Mouse (Mus musculus): ENCODE data around the gene Mrpl50. TPM values are rescaled to one million over a fixed set of nuclear protein-coding genes. Genes with fewer than 3 reads are reported as not detected.

Mrpl50 gene
- 79.6 and 86.6 TPM in 2 replicates for polyA plus RNA-seq (2016; fragmentation: Nextera tagmentation; extraction: Ambion mirVana)

DNA sequence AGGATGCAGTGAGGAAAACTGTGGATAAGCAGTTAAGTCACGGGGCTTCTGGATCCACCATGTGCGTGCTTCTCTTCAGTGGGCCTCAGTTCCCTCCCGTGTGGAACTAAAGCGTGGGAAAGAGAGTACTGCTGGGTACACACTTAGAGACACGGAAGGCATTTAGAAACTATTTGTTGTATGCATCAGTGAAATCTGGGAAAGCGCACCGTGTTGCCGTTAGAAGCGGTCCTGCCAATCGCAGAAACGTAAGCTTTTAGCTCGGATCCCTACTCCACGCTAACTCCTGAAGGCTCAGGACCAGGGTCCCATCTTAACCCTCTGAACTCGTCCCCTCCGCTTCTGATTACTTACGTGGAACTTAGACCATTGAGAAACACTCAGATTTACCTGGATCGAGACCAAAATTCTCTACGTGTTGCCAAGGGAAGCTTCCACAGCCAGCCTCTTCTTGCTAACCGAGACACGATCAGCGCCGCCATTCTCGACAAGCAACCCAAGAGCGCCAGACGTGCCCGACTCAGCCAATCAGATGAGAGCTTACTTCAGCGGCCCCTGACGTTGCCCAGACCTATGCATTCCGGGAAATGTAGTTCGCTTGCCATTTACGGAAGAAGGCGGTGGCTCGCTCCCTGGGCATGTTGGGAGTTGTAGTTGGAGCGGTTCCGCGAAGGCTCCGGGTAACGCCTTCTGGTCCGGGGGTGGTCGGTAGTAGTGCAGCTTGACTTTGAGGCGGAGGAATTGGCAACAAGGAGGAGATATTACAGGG is at the start of gene Mrpl50, which contains the start of gene Zfp189:
Gene Mrpl50, minus strand, starts transcription at position 522 of the 769 bp plus-strand sequence.
Gene Zfp189, plus strand, starts transcription at position 605 of the 769 bp plus-strand sequence.
- under 1% methylated on average over 41 of the region's 41 CpGs for WGBS
- H3K4me3 ChIP-seq = peak within 1 kb of the TSS; percentile 75
- DNase-seq (ENCODE audit: low spot score) = peak; percentile 87
- H3K4me1 ChIP-seq = peaks cover 17% of the 10 kb centered on the region
- peak within 1 kb of the TSS; percentile 91 for H3K27ac ChIP-seq
- H3K9me3 ChIP-seq (replicated peaks) = no peaks in the 10 kb centered on the region
- H3K27me3 ChIP-seq (ENCODE audit: low read depth, poor library complexity, severe bottlenecking) = no peaks in the 10 kb centered on the region
- peaks cover 45% of the 10 kb centered on the region for H3K36me3 ChIP-seq

DNA sequence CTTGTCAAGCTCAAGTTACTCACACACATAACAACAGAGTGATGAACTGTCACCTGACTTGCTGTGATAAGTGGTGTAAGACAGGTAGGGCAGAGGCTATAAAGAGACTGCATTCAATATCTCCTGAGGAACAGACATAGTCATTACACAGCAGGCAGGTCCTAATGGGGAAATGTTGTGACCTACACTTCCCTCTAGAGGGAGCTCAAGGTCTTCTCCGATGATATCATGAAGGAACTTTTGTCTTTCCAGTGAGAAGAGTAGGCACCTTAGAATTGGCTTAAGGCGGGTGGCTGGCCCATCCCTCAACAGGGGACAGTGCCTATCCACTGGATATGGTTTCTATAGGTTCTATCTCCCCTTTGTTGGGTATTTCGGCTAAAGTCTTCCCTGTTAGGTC is 46.7 kb upstream of the Mrpl50 start:
- no peaks in the 10 kb centered on the region for H3K9me3 ChIP-seq (replicated peaks)
- H3K27ac ChIP-seq = no peak overlapping the region
- peak; percentile 32 for DNase-seq (ENCODE audit: low spot score)
- H3K4me1 ChIP-seq = no peaks in the 10 kb centered on the region
- H3K36me3 ChIP-seq = no peaks in the 10 kb centered on the region
- H3K27me3 ChIP-seq (ENCODE audit: low read depth, poor library complexity, severe bottlenecking) = no peaks in the 10 kb centered on the region
- WGBS = 30% methylated on average over 3 of the region's 3 CpGs
- H3K4me3 ChIP-seq = no peak overlapping the region

DNA sequence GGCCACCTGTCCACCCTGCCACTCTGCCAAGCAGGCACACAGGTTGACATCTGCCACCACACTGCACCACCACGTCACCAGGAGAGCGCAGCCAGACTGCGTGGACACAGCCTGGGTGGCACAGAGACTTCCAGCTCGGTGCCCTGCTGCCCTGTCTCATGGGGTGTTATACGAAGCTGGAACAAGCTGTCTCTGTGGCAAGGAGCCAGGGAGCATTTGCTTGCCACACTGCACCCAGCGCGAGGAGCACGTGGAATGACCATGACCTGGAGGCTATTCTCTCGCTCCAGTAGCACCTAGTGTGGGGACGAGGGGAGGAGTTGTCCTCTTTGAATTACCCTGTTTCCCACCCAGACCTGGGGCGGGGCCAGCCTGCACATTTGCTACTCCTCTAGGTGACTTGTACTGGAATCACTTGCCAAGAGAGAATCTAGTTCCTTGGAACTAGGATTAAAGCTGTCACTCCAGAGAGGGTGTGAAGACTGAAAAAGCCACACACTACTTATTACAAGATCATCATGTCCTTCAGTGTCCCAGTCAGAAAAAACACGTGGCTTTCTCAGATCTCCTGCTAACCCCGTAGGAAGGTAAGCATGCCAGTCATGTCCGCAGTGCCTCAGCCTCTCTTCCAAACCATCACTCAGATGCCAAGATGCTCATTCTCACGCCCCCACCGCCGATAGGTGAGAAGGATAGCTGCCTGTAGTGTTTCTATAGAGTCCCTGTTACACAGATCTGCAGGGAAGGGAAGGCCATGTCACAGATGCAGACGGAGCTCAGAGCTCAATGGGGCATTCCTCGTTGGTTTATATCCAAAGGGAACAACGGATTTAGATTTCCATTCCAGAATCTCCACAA is 39.3 kb upstream of the Mrpl50 start:
- H3K27me3 ChIP-seq (ENCODE audit: low read depth, poor library complexity, severe bottlenecking) = no peaks in the 10 kb centered on the region
- WGBS = 72% methylated on average over 20 of the region's 20 CpGs
- no peaks in the 10 kb centered on the region for H3K4me1 ChIP-seq

DNA sequence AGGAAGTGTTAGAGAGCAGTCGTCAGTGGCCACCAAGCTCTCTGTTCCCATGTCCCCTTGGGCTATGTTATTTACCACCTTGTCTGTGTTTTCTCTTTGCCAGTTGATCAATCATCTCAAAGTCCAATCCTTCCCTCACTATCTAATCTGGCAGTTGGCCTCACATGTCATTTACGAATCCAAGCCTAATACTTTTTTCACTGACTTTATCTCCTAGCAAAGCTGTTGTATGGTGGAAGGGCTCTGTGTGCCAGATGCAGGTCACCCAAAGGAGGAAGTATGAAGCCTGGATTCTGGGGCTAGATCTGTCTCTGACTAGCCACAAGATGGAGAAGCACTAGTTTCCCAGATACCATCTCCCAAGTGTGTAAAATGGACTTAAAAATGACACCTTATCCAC is 37.3 kb upstream of the Mrpl50 start:
- no peak for DNase-seq (ENCODE audit: low spot score)
- no peak overlapping the region for H3K27ac ChIP-seq
- H3K36me3 ChIP-seq = no peaks in the 10 kb centered on the region
- H3K27me3 ChIP-seq (ENCODE audit: low read depth, poor library complexity, severe bottlenecking) = no peaks in the 10 kb centered on the region
- no peaks in the 10 kb centered on the region for H3K4me1 ChIP-seq
- no peaks in the 10 kb centered on the region for H3K9me3 ChIP-seq (replicated peaks)
- H3K4me3 ChIP-seq = no peak overlapping the region
- 65% methylated on average over 2 of the region's 2 CpGs for WGBS

More for the DNA sequence above, 39.3 kb upstream of the Mrpl50 start:
- DNase-seq (ENCODE audit: low spot score) = no peak
- Histone ChIP-seq H3K27ac (no peak overlapping the region), H3K36me3 (no peaks in the 10 kb centered on the region), H3K9me3 (replicated peaks) (no peaks in the 10 kb centered on the region), H3K4me3 (no peak overlapping the region)

DNA sequence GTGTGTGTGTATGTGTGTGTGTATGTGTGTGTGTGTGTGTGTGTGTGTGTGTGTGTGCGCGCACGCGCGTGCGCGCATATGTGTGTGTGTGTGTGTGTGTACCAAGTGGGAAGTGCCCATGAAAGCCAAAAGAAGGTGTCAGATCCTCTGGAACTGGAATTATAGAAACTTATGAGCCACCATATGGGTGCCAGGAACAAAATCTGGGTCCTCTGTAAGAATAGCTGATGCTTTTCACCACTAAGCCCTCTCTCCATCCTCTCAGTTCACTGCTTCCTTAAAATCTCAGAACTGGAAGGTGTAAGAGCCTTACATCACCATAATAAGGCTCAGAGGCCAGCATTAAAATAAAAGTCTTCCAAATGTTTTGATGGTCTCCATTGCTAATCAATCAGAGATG is 36.5 kb upstream of the Mrpl50 start:
- H3K9me3 ChIP-seq (replicated peaks) = no peaks in the 10 kb centered on the region
- WGBS = 98% methylated on average over 7 of the region's 7 CpGs
- no peaks in the 10 kb centered on the region for H3K36me3 ChIP-seq
- no peaks in the 10 kb centered on the region for H3K4me1 ChIP-seq
- H3K4me3 ChIP-seq = no peak overlapping the region
- no peaks in the 10 kb centered on the region for H3K27me3 ChIP-seq (ENCODE audit: low read depth, poor library complexity, severe bottlenecking)
- no peak overlapping the region for H3K27ac ChIP-seq
- no peak for DNase-seq (ENCODE audit: low spot score)

DNA sequence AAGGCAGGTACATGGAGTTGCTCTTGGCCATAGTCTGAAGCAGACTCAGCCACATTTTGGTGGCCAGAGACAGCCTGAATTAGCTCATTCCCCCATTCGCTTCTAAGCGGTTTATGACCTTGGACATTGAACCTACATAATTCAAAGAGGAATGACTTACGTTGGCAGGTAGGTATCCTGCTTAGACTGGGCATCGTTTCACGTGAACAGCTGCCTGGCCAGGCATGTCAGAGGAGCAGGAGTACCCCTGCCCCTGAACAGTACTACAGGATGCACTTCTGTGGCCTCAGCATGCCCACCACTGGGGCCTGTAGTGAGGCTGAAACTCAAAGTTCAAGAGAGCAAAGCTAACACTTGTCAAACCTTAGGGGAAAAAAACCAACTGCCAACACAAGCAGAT is 32.5 kb upstream of the Mrpl50 start:
- no peaks in the 10 kb centered on the region for H3K36me3 ChIP-seq
- H3K4me1 ChIP-seq = no peaks in the 10 kb centered on the region
- H3K27ac ChIP-seq = no peak overlapping the region
- no peak for DNase-seq (ENCODE audit: low spot score)
- H3K4me3 ChIP-seq = no peak overlapping the region
- no peaks in the 10 kb centered on the region for H3K27me3 ChIP-seq (ENCODE audit: low read depth, poor library complexity, severe bottlenecking)
- 85% methylated on average over 5 of the region's 5 CpGs for WGBS
- no peaks in the 10 kb centered on the region for H3K9me3 ChIP-seq (replicated peaks)

DNA sequence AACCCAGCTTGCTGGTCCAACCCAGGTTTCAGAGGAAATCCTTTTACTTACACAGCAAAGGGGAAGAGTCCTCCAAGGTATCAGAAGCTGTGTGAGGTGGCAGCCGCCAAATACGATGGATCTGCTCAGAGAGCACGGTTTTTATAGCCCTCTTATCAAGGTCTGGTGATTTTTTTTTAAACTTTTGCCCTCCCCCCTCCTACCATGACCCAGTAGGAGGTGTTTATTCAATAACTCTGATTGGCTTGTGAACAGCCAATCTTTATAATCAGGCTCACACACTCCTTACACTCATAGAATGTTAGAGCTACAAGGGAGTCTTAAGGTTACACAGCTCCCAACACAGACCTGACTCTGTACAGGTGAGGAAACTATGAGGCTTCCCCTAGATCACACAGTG is 28.5 kb upstream of the Mrpl50 start, which contains the start of gene Aldob:
Gene Aldob, minus strand, starts transcription at position 164 of the 400 bp plus-strand sequence.
- Histone ChIP-seq H3K9me3 (replicated peaks) (no peaks in the 10 kb centered on the region), H3K27me3 (ENCODE audit: low read depth, poor library complexity, severe bottlenecking) (no peaks in the 10 kb centered on the region), H3K4me3 (no peak within 1 kb of the TSS), H3K27ac (no peak within 1 kb of the TSS), H3K36me3 (no peaks in the 10 kb centered on the region), H3K4me1 (no peaks in the 10 kb centered on the region)
- 58% methylated on average over 3 of the region's 3 CpGs for WGBS
- DNase-seq (ENCODE audit: low spot score) = no peak

DNA sequence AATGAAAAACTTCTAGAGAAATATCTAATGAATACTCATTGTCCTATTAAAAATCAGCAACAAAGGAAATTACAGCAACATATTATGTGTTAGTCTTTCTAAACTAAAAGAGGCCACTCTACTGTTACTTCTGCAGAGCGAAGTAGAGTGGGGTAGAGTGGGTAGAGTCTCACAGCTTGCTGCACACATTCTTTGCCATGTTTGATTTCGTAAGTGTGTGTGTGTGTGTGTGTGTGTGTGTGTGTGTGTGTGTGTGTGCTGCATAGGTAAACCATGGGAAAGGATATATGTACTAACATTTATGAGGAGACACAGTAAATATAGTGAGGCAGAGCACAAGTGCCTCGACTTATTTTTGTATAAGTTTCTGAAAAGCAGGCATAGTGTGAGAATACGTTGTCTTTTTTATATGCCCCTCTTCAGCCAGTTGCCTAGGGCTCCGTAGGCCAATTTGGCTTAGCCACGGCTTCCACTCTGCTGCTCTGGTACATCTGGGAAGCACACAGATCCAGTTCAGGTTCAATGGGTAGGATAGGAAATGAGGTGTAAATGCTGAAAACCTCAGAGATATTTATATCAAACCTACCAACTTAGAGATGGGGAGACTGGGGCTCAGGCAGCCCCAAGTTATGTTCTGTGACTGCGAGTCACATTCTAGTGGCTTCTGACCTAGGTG is 26.8 kb upstream of the Mrpl50 start:
- Histone ChIP-seq H3K27me3 (ENCODE audit: low read depth, poor library complexity, severe bottlenecking) (no peaks in the 10 kb centered on the region), H3K9me3 (replicated peaks) (no peaks in the 10 kb centered on the region), H3K4me3 (no peak overlapping the region), H3K36me3 (no peaks in the 10 kb centered on the region), H3K27ac (no peak overlapping the region), H3K4me1 (no peaks in the 10 kb centered on the region)
- 87% methylated on average over 7 of the region's 7 CpGs for WGBS
- DNase-seq (ENCODE audit: low spot score) = no peak

DNA sequence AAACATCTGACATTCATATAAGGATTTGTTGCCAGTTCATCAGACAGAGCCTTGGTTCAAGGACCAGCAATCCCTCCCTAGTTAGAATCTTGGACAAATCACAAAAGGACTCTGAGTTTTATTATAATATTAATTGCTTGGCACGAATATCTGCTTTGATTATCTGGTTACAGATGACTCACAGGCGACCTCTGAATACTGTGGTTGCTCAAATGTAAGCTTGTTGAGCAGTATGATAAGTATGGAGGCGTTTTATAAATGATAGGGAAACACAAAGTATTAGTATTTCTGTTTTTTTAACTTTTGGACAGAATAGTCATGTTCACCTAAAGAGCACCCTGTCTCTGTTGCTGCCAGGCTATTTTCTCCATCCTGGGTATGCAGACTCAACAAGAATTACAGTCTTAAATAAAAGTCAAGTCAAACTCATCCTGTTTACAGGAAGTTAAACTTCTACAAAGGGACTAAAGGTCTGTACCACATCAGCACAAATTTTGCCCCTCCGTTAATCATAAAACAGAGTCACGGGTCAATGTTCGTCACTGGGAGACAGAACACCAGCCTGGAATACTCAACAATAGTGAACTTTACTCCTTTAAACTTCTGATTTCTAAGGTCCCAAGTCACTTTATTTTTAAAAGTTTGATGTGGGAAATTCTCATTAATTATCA is 26.1 kb upstream of the Mrpl50 start:
- H3K27ac ChIP-seq = no peak overlapping the region
- WGBS = 79% methylated on average over 6 of the region's 6 CpGs
- no peaks in the 10 kb centered on the region for H3K36me3 ChIP-seq
- no peaks in the 10 kb centered on the region for H3K9me3 ChIP-seq (replicated peaks)
- no peaks in the 10 kb centered on the region for H3K4me1 ChIP-seq
- H3K27me3 ChIP-seq (ENCODE audit: low read depth, poor library complexity, severe bottlenecking) = no peaks in the 10 kb centered on the region
- no peak overlapping the region for H3K4me3 ChIP-seq
- no peak for DNase-seq (ENCODE audit: low spot score)

DNA sequence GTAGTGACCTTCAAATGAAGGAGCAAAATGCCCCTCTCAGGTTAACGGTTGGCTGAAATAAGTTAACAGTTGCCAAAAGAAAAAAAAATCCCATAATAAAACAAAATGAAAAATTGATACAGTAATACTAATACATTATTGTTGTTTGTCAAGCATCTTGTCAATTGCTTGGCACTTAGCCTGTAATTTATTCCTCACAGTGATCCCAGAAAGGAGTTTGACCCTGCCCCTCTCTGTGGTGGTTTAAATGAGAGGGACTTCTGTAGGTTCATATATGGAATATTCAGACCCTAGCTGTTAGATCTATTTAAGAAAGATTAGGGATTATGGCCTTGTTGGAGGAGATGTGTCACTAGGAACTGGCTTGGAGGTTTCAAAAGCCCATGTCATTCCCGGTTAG is 25.1 kb upstream of the Mrpl50 start:
- H3K27ac ChIP-seq = no peak overlapping the region
- no peak overlapping the region for H3K4me3 ChIP-seq
- H3K36me3 ChIP-seq = no peaks in the 10 kb centered on the region
- no peak for DNase-seq (ENCODE audit: low spot score)
- no peaks in the 10 kb centered on the region for H3K4me1 ChIP-seq
- no peaks in the 10 kb centered on the region for H3K27me3 ChIP-seq (ENCODE audit: low read depth, poor library complexity, severe bottlenecking)
- WGBS = 91% methylated on average over 2 of the region's 2 CpGs
- H3K9me3 ChIP-seq (replicated peaks) = no peaks in the 10 kb centered on the region

DNA sequence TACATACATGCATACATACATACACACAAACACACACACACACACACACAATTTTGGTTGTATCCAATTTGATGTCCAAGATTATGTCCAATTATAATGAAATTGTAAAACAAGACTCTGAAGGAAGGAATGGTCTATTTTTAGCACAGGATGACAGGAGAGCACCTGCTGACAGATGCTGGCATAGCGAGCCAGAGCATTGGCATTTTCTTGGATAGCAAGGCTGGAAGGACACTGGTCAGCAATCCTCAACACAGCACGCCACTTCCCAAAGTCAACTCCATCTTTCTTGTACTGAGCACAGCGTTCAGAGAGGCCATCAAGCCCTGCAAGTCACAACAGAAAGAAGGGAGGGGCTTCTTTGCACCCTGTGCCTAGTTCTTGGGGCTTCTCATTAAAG is 20.1 kb upstream of the Mrpl50 start:
- no peaks in the 10 kb centered on the region for H3K36me3 ChIP-seq
- H3K27me3 ChIP-seq (ENCODE audit: low read depth, poor library complexity, severe bottlenecking) = no peaks in the 10 kb centered on the region
- no peak for DNase-seq (ENCODE audit: low spot score)
- no peaks in the 10 kb centered on the region for H3K4me1 ChIP-seq
- no peak overlapping the region for H3K4me3 ChIP-seq
- WGBS = 69% methylated on average over 3 of the region's 3 CpGs
- no peaks in the 10 kb centered on the region for H3K9me3 ChIP-seq (replicated peaks)
- no peak overlapping the region for H3K27ac ChIP-seq

DNA sequence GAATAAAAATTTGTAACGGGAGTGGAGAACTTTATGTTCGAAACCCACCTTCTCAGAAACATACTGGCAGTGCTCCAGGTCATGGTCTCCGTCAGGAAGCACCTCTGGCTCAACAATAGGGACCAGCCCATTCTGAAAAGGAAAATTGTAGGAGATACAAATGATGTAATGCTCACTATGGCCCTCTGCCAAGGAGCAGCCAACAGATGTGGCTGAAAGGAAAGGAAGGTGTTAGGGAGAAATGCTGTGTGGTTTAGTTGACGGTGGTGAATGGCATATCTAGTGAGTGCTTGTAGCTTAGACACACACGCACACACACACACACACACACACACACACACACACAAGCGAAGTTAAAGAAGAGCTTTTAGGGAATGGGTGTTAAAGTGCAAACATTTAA is 18.8 kb upstream of the Mrpl50 start:
- no peaks in the 10 kb centered on the region for H3K27me3 ChIP-seq (ENCODE audit: low read depth, poor library complexity, severe bottlenecking)
- no peak for DNase-seq (ENCODE audit: low spot score)
- WGBS = 86% methylated on average over 6 of the region's 6 CpGs

More for the DNA sequence above, 18.8 kb upstream of the Mrpl50 start:
- H3K4me3 ChIP-seq = no peak overlapping the region
- H3K27ac ChIP-seq = no peak overlapping the region
- no peaks in the 10 kb centered on the region for H3K4me1 ChIP-seq
- no peaks in the 10 kb centered on the region for H3K9me3 ChIP-seq (replicated peaks)
- H3K36me3 ChIP-seq = no peaks in the 10 kb centered on the region

Data from limb, embryonic 10.5 days (tissue).